Mouse (Mus musculus) kidney, embryonic 14.5 days (tissue): Measurements from ENCODE around the gene Bcl9l. TPM values are rescaled to one million over a fixed set of nuclear protein-coding genes. Genes with fewer than 3 reads are reported as not detected.
"Not testable (repeated sequence)": the region's sequence is repeated elsewhere in the genome, so short reads cannot be mapped to it uniquely, and the experiment has no call there.

Experiments
- ATAC-seq: fragments of 200-750 bp; cut with Nextera tagmentation; 2 replicates; pipeline ENCODE4 v1.8.0; 2017; ENCODE audit warnings: moderate number of reproducible peaks, mild to moderate bottlenecking, moderate TSS enrichment, moderate library complexity; ENCODE audit not compliant: low FRiP score, low TSS enrichment
- H3K27ac ChIP-seq: fragments of 300-500 bp; sonication (generic); 2 replicates; pipeline ENCODE4 v1.5.1; 2014; ENCODE audit warnings: low read depth, mild to moderate bottlenecking, low read length, moderate library complexity, mixed read lengths
- H3K27me3 ChIP-seq: fragments of 300-500 bp; sonication (generic); 2 replicates; pipeline ENCODE4 v1.6.1; 2014; ENCODE audit warnings: mild to moderate bottlenecking, low read length; ENCODE audit not compliant: control insufficient read depth, insufficient read depth
- H3K36me3 ChIP-seq: fragments of 300-500 bp; sonication (generic); 2 replicates; pipeline ENCODE4 v1.6.1; 2014; ENCODE audit warnings: low read length, mixed read lengths; ENCODE audit not compliant: control insufficient read depth, insufficient read depth
- H3K4me1 ChIP-seq: fragments of 300-500 bp; sonication (generic); 2 replicates; pipeline ENCODE4 v1.6.1; 2014; ENCODE audit warnings: low read length, mixed read lengths; ENCODE audit not compliant: control insufficient read depth, insufficient read depth
- H3K4me2 ChIP-seq: fragments of 300-500 bp; sonication (generic); replicated peaks from 2 replicates; pipeline ENCODE4 v1.6.1; 2014; ENCODE audit warnings: low read depth, mild to moderate bottlenecking, low read length
- H3K4me3 ChIP-seq: fragments of 300-500 bp; sonication (generic); 2 replicates; pipeline ENCODE4 v1.5.1; 2014; ENCODE audit warnings: mild to moderate bottlenecking, low read length
- H3K9ac ChIP-seq: fragments of 300-500 bp; sonication (generic); 2 replicates; pipeline ENCODE4 v1.6.1; 2014; ENCODE audit warnings: low read depth, mild to moderate bottlenecking, low read length, moderate library complexity
- H3K9me3 ChIP-seq: fragments of 300-500 bp; sonication (generic); 2 replicates; pipeline ENCODE4 v1.6.1; 2016; ENCODE audit warnings: low read length; ENCODE audit not compliant: control insufficient read depth
- WGBS: fragments of 180-500 bp; shearing (Covaris S2); extraction: QIAGEN DNeasy Blood & Tissue Kit; methylation state at CpG from one replicate; pipeline ENCODE4 v1.1.7; 2014; 5-methylcytosine and 5-hydroxymethylcytosine counted together
- polyA plus RNA-seq: library from polyadenylated mRNA; unstranded; fragments of >200 nt; fragmentation: Nextera tagmentation; extraction: Ambion mirVana; gene quantifications from 2 replicates; pipeline ENCODE4 v1.2.1, GENCODE M21; 2014

Bcl9l gene
- 14.5 and 14.6 TPM in 2 replicates for polyA plus RNA-seq

GRCm38 (mm10) chr9:44482552-44482951, at the start of gene Bcl9l:
Gene Bcl9l, plus strand, starts transcription at chr9:44482825.
- ATAC-seq, result peak; percentile 56
- 0% methylated on average over 24 of the region's 31 CpGs for WGBS
- Histone ChIP-seq H3K9ac (peak within 1 kb of the TSS; percentile 83), H3K4me1 (peaks cover 43% of the 10 kb centered on the region), H3K4me3 (peak within 1 kb of the TSS; percentile 91), H3K4me2 (peak within 1 kb of the TSS; percentile 88), H3K27me3 (no peaks in the 10 kb centered on the region), H3K9me3 (no peaks in the 10 kb centered on the region), H3K36me3 (no peaks in the 10 kb centered on the region), H3K27ac (peak within 1 kb of the TSS; percentile 91)

- Histone ChIP-seq H3K27me3 (no peaks in the 10 kb centered on the region), H3K9ac (no peak overlapping the region), H3K9me3 (no peaks in the 10 kb centered on the region), H3K4me2 (no peak overlapping the region), H3K4me1 (no peaks in the 10 kb centered on the region), H3K4me3 (no peak overlapping the region), H3K27ac (no peak overlapping the region), H3K36me3 (no peaks in the 10 kb centered on the region)
- 85% methylated on average over 6 of the region's 6 CpGs for WGBS
- no peak for ATAC-seq
Observed at GRCm38 (mm10) chr9:44435747-44436146, 46.9 kb upstream of the Bcl9l start.

GRCm38 (mm10) chr9:44440961-44441360, 41.7 kb upstream of the Bcl9l start, which contains the start of gene Foxr1:
Gene Foxr1, minus strand, starts transcription at chr9:44441136.
- Histone ChIP-seq H3K4me2 (no peak within 1 kb of the TSS), H3K4me3 (no peak within 1 kb of the TSS), H3K36me3 (no peaks in the 10 kb centered on the region), H3K27ac (no peak within 1 kb of the TSS), H3K27me3 (no peaks in the 10 kb centered on the region), H3K9me3 (no peaks in the 10 kb centered on the region), H3K9ac (no peak within 1 kb of the TSS), H3K4me1 (no peaks in the 10 kb centered on the region)
- WGBS, result 85% methylated on average over 19 of the region's 19 CpGs
- ATAC-seq, result no peak

GRCm38 (mm10) chr9:44444402-44445025, 38.1 kb upstream of the Bcl9l start:
- not testable (repeated sequence) for H3K4me3 ChIP-seq, H3K36me3 ChIP-seq, H3K9ac ChIP-seq, H3K27me3 ChIP-seq, H3K9me3 ChIP-seq, H3K4me1 ChIP-seq, ATAC-seq, H3K4me2 ChIP-seq, H3K27ac ChIP-seq
- 89% methylated on average over 7 of the region's 7 CpGs for WGBS

GRCm38 (mm10) chr9:44450387-44450786, 32.2 kb upstream of the Bcl9l start:
- H3K9ac ChIP-seq, result no peak overlapping the region
- H3K4me2 ChIP-seq, result no peak overlapping the region
- no peaks in the 10 kb centered on the region for H3K36me3 ChIP-seq
- no peak overlapping the region for H3K4me3 ChIP-seq
- no peaks in the 10 kb centered on the region for H3K27me3 ChIP-seq
- no peaks in the 10 kb centered on the region for H3K9me3 ChIP-seq
- no peak for ATAC-seq
- no peak overlapping the region for H3K27ac ChIP-seq
- H3K4me1 ChIP-seq, result no peaks in the 10 kb centered on the region

- no peak overlapping the region for H3K9ac ChIP-seq
- no peaks in the 10 kb centered on the region for H3K27me3 ChIP-seq
- H3K36me3 ChIP-seq, result no peaks in the 10 kb centered on the region
- no peaks in the 10 kb centered on the region for H3K9me3 ChIP-seq
- WGBS, result 8% methylated on average over 14 of the region's 14 CpGs
- ATAC-seq, result peak; percentile 87
- peaks cover 3% of the 10 kb centered on the region; the same call in 1 of the 2 replicates for H3K4me1 ChIP-seq
- no peak overlapping the region for H3K4me2 ChIP-seq
- H3K4me3 ChIP-seq, result no peak overlapping the region
- H3K27ac ChIP-seq, result no peak overlapping the region
Observed at GRCm38 (mm10) chr9:44454132-44454890, 28.3 kb upstream of the Bcl9l start.

- Histone ChIP-seq H3K4me1 (peaks cover 3% of the 10 kb centered on the region; the same call in 1 of the 2 replicates), H3K9me3 (no peaks in the 10 kb centered on the region), H3K4me3 (no peak within 1 kb of the TSS), H3K27me3 (no peaks in the 10 kb centered on the region), H3K27ac (no peak within 1 kb of the TSS), H3K9ac (no peak within 1 kb of the TSS), H3K36me3 (no peaks in the 10 kb centered on the region), H3K4me2 (no peak within 1 kb of the TSS)
- WGBS, result 20% methylated on average over 4 of the region's 4 CpGs
- no peak for ATAC-seq
Observed at GRCm38 (mm10) chr9:44454891-44455220, 27.8 kb upstream of the Bcl9l start, which contains the start of gene Upk2. Gene Upk2, minus strand, starts transcription at chr9:44454976.

GRCm38 (mm10) chr9:44457035-44457742, 25.4 kb upstream of the Bcl9l start:
- Histone ChIP-seq H3K4me3 (no peak overlapping the region), H3K27me3 (no peaks in the 10 kb centered on the region), H3K9me3 (no peaks in the 10 kb centered on the region), H3K9ac (no peak overlapping the region), H3K27ac (no peak overlapping the region), H3K4me2 (no peak overlapping the region), H3K4me1 (peaks cover 3% of the 10 kb centered on the region; the same call in 1 of the 2 replicates), H3K36me3 (no peaks in the 10 kb centered on the region)
- 5% methylated on average over 11 of the region's 11 CpGs for WGBS
- peak; percentile 65; the same call in 1 of the 2 replicates for ATAC-seq

- peaks cover 2% of the 10 kb centered on the region; the same call in 1 of the 2 replicates for H3K4me1 ChIP-seq
- no peak for ATAC-seq
- H3K4me3 ChIP-seq, result no peak overlapping the region
- H3K9ac ChIP-seq, result no peak overlapping the region
- no peak overlapping the region for H3K4me2 ChIP-seq
- H3K9me3 ChIP-seq, result no peaks in the 10 kb centered on the region
- H3K27ac ChIP-seq, result no peak overlapping the region
- H3K27me3 ChIP-seq, result no peaks in the 10 kb centered on the region
- 82% methylated on average over 5 of the region's 5 CpGs for WGBS
- H3K36me3 ChIP-seq, result no peaks in the 10 kb centered on the region
Observed at GRCm38 (mm10) chr9:44461950-44462349, 20.7 kb upstream of the Bcl9l start.
